Mouse (Mus musculus) c-Kit-positive CD71-positive TER-119-positive erythroid progenitor cells, embryonic 14.5 days (primary cell): Measurements from ENCODE around the gene Rundc3a.

Experiments
- DNase-seq: peaks from one replicate; pipeline ENCODE4 v3.0.0-alpha.2; 2013; ENCODE audit warnings: low spot score

Rundc3a gene

GRCm38 (mm10) chr11:102393719-102394420, 667 bp downstream of the Rundc3a start:
- DNase-seq, result no peak

- DNase-seq, result no peak
Measured at GRCm38 (mm10) chr11:102394421-102395124, 1.4 kb downstream of the Rundc3a start.

GRCm38 (mm10) chr11:102395250-102395649, 2.0 kb downstream of the Rundc3a start:
- DNase-seq, result no peak

- no peak for DNase-seq
Measured at GRCm38 (mm10) chr11:102396263-102396662, 3.1 kb downstream of the Rundc3a start.

DNA sequence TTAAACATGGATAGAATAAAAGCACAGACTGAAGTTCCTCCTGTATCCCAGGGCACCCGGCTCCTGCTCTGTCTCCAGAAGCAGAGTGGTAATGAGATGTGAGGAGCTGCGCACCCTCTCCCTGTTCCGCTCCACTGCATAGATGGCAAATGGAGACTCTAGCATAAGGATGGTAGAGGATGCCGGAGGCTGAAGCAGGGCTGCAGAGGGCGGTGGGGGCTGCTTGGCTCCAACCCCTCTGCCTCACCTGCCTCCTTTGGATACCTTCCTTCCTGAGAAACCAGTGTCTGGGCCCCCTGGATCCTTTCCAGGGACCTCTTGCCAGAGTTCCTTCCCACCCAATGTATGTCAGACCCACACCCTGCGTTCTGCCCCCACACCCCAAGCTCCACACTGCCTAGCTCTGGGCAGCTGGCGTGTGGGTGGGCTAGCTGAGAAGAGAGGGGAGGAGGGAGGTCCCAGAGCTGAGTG, 3.5 kb downstream of the Rundc3a start:
- no peak for DNase-seq

DNA sequence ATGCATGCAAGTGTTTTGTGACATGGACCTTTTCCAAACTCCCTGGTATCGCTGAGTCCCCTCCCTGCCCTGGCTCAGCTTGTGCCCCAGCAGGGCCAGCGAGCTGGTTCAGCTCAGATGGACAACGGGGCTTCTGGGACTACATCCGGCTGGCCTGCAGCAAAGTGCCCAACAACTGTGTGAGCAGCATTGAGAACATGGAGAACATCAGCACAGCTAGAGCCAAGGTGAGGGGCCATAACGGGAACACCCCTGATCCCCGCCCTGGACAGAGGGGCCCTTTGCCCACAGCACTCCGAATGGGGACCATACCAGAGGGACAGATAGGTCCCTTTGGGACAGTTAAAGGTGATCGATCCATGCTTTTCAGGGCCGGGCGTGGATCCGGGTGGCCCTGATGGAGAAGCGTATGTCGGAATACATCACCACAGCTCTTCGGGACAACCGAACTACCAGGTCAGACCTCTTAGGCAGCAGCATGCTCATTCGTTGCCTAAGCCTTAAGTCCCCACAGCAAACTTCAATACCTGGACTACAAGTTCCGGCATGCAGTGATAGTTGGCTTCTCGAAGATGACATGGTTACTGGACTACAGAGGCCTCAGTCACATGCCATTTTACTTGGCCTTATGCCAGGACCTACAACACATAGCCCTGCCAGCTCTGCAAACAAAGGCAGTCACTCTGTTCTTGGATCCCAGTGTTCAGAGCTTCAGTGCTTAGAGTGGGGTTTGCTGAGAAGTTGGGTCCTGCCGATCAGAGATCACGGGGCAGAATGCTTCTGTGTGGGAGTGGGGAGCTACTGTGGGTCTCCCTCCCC, 5.0 kb downstream of the Rundc3a start:
- no peak for DNase-seq

GRCm38 (mm10) chr11:102399107-102399506, 5.9 kb downstream of the Rundc3a start:
- DNase-seq, result no peak

- DNase-seq, result no peak
Measured at GRCm38 (mm10) chr11:102399610-102400072, 6.4 kb downstream of the Rundc3a start.

DNA sequence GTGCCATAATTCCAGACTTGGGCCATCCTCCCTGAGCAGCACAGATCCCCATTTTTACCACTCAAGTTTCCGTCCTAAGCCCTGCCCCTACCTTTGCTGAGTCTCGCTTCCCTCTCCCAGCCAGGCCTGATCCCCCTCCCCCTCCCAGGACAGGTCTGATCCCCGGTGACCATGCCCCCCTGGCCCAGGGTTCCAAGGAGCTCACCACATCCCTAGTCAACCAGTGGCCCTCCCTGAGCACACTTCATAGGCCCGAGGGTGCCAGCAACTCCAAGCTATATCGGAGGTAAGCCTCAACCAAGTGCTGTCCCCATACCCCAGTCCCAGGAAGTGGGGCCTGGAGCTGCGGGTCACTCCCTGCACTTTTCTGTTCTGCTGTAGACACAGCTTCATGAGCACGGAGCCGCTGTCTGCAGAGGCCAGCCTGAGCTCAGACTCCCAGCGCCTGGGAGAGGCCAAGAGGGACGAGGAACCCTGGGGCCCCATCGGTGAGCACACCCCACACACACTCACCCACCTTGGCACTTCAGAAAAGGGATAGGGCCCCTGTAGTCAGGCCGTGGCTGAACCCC, 7.4 kb downstream of the Rundc3a start:
- no peak for DNase-seq

DNA sequence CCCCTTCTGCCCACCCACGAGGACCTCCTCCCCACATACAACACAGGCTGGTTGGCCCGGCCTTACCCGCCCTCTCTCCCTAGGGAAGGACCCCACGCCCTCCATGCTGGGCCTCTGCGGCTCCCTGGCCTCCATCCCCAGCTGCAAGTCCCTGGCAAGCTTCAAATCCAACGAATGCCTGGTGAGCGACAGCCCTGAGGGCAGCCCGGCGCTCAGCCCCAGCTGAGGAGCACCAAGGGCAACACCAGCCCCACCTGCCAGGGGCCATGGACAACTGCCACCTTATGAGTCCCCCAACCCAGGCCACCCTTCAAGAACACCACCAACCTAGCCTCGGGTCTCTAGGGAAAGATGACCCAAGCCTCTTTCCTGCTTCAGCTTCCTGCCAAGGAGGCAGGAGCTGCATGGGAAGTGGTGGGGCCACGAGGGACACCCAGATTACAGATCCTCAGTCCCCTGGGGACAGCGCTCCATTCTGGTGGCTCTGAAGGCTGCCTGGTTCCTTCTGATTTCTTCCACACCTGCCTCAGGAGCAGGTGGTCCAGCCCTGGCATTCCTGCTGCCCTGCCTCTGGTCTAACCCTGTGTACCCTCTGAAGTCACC, 8.8 kb downstream of the Rundc3a start:
- DNase-seq, result no peak

GRCm38 (mm10) chr11:102403657-102404056, 10.5 kb downstream of the Rundc3a start:
- DNase-seq, result no peak

DNA sequence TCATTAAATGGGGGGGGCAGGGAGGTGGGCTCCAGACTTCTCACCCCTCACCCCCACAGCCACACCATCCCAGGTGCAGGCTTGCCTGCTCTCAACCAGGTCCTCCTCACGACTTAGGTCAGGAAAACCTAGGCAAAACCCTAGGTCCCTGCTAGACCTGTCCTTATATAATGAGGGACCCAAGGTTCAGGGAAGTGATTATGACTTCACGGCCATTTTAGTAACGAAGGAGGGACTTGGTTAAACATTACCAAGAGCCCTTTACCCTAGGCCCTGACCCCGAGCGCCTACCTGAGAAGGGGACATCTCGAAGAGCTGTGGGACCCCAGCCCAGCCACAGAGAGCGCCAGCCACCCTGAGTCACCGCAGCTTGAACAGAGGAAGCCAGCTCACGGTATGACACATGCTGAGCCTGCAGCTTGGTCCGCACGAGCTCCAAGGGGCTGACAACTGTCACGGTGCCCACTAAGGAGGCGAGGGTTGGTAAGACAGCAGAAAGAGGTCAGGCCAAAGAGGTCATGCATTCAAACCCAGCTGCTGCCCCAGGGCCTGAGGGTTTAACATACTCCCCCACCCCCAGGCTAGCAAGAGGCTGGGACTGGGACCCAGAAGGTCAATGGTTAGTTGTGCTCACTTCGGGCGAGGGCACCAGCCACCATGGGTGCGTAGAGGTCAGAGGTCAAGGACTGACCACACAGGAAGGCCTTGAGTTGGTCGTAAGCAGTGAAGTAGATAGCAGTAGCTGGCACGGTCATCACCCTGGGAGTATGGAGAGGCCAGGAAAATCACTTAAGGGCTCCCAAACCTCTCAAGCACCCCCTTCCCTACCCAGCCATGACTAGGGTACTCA, 11.2 kb downstream of the Rundc3a start:
- no peak for DNase-seq

DNA sequence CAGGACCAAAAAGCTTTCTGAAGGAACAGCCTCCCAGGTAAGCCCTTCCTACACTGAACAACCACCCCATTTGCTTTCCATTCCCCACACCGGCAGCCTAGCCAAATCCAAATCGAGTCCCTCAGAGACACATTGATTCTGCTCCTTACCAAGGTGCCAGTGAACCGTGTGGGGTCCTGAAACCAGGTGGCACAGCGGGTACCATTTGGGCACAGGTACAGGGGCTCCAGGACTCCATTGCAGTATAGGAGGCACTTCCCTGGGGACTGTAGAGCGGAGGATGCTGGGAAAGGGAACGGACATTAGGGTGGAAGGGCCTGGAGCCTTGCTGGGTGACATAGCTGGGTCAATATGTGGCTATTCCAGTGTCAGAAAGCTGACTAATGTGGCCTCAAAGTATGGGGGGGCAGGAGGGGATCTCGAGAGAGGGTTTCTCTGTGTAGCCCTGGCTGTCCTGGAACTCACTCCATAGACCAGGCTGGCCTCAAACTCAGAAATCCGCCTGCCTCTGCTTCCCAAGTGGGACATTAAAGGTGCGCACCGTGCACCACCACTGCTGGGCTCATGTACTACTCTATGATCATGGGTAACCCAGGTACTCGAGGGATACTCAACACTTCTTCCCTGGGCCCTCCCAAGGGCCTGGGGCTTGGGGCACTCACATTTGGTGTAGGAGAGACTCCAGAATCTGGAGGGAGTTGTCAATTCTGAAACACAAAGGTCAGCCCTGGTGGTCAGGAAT, 12.5 kb downstream of the Rundc3a start:
- DNase-seq, result no peak

DNA sequence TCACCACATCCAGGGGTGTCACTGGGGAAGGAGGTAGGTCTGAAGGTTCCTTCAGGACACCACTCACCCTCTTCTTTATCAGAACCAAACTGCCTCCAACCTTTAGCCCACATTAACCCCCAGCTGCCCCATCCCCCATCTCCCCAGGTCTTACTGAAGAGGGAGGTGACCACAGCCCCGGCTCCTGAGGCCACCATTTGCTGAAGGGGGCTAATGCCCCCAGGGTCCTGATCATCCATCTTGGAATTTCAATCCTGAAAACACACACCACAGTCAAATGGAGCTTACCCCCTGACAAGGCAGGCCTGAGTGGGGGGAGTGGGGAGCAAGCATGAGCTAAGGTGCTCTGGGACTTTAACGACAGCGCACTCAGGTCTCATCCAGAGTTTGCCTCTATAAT, 13.2 kb downstream of the Rundc3a start:
- no peak for DNase-seq

DNA sequence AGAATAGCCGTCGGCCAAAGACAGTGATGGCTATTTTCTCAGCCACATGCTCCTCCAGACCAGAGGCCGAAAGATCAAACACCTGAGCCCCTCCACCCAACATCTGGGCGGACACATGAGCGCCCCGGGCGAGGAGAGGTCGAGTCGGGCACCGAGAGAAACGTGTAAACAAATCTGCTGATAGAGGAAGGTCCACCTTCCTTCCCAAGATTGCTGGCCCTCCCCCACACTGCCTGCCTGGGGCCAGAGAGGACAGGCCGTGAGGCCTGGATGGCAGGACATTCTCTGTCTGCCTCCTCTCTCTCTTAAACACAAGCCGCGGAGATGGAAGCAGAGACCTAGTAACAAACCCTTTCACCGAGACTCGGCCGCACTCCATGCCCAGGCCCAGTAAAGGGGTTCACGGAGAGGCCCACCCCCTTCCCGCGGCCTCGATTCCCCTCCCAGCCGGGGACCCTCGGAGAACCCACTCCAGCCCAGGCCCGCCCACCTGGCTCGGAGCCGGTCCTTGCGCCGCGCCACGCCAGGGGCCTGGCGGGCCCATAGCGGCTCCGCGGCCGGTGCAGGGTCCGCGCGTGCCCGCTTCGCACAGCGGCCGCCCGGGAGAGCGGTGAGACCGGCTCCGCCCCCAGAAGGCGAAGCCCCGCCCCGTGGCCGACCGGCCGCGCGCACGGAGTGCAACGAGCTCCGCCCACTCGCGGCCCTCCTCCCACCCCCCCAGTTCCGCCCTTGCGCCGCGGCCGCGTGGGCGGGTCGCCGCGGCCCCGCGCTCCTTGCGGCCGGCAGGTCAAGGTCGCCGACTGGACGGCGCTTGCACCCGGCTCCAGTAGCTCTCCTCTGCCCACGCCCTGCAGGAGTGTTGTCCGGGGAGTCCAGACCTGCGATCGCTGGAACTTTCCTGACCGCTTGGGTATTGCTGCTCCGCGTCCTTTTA, 14.0 kb downstream of the Rundc3a start:
- peak; percentile 85 for DNase-seq

DNA sequence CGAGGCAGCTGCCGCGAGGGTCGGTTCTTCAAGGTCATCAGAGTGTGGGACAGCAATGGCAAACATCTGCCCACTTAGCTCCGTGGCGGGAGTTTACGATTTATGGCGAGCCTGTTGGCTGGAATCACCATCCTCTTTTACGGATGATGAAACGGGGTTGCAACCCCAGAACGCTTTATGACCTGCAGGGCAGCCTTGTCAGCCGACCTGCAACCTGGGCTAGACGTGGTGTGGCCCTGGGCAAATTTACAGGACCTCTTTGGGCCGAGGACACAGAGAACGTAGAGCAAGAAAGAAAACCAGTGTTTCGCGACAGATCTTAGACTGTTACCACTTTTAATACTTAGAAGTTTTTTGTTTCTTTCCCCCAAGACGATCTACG, 14.6 kb downstream of the Rundc3a start, which contains the start of gene Slc25a39:
Gene Slc25a39, minus strand, starts transcription at position 113 of the 382 bp plus-strand sequence.
- DNase-seq, result peak; percentile 64

DNA sequence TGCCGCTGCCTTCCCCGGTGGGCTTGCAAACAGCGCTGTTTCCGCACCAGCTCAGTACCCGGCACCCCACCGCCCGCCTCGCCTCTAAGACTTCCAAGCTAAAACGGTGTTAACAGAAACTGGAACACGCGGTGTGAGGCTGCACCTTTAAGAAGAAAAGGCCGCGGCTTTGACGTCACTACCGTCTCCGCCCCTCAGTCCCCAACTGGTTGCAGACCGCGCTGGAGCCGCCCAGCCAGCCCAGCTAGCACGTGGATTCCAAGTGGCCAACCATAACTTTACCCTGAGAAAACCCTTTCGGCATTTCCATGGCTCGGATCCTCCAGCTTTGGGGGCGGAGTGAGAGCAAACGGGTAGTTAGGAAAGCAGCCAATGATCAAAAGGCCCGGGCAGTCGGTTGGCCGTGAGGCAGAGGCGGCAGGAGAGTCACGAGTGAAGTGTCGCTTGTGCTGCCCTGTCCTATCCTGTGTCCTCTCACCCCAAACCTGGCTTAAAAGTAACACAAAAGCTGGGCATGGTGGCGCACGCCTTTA, 15.2 kb downstream of the Rundc3a start:
- peak; percentile 99 for DNase-seq
